Mouse (Mus musculus) liver, adult 2 months (tissue): ENCODE measurements around the gene Slc16a3. TPM values are rescaled to one million over a fixed set of nuclear protein-coding genes. Genes with fewer than 3 reads are reported as not detected.
A peak's percentile ranks its signal among the peaks of the same experiment; 100 is the strongest.

Experiments used
- DNase-seq: peaks from one replicate; pipeline ENCODE4 v3.0.0-alpha.2; 2011; ENCODE audit warnings: low read depth, low spot score; ENCODE audit errors: extremely low read depth
- H3K27ac ChIP-seq: fragments of 200-500 bp; replicated peaks from 2 replicates; pipeline ENCODE4 v1.5.1; 2012; ENCODE audit warnings: low read depth, mild to moderate bottlenecking, control low read depth, inconsistent platforms, low read length; ENCODE audit not compliant: insufficient read depth
- H3K27me3 ChIP-seq: fragments of 200-500 bp; 2 replicates; pipeline ENCODE4 v1.6.1; 2012; ENCODE audit warnings: mild to moderate bottlenecking, moderate library complexity, low read length, inconsistent platforms; ENCODE audit not compliant: control insufficient read depth, insufficient read depth
- H3K36me3 ChIP-seq: fragments of 200-500 bp; 2 replicates; pipeline ENCODE4 v1.6.1; 2012; ENCODE audit warnings: low read length, inconsistent platforms; ENCODE audit not compliant: control insufficient read depth, insufficient read depth
- H3K4me1 ChIP-seq: fragments of 200-500 bp; 2 replicates; pipeline ENCODE4 v1.6.1; 2011; ENCODE audit warnings: low read length; ENCODE audit not compliant: control insufficient read depth, insufficient read depth
- H3K4me3 ChIP-seq: fragments of 200-500 bp; 2 replicates; pipeline ENCODE4 v1.5.1; 2011; ENCODE audit warnings: low read depth, mild to moderate bottlenecking, control low read depth, low read length, moderate library complexity; ENCODE audit not compliant: insufficient read depth
- H3K79me2 ChIP-seq: fragments of 200-500 bp; 2 replicates; pipeline ENCODE4 v1.6.1; 2012; ENCODE audit warnings: inconsistent platforms, mild to moderate bottlenecking, low read length, moderate library complexity; ENCODE audit not compliant: control insufficient read depth, insufficient read depth
- H3K9ac ChIP-seq: fragments of 200-500 bp; 2 replicates; pipeline ENCODE4 v1.6.1; 2012; ENCODE audit warnings: low read depth, mild to moderate bottlenecking, control low read depth, inconsistent platforms, low read length
- CTCF ChIP-seq: fragments of 200-500 bp; IDR thresholded peaks from 2 replicates; pipeline ENCODE4 v1.5.1; 2011; ENCODE audit warnings: low read depth, low read length, control low read depth
- POLR2A ChIP-seq: fragments of 200-500 bp; IDR thresholded peaks from 2 replicates; pipeline ENCODE4 v1.6.1; 2011; ENCODE audit warnings: low read length, control low read depth; ENCODE audit not compliant: insufficient read depth; ENCODE audit errors: extremely low read depth
- WGBS: fragments of 180-500 bp; shearing (Covaris S2); methylation state at CpG from one replicate; pipeline ENCODE4 v1.1.7; 2018; 5-methylcytosine and 5-hydroxymethylcytosine counted together
- polyA plus RNA-seq: library from polyadenylated mRNA; depleted of rRNA; stranded (reverse); fragments of >200 nt; gene quantifications from 2 replicates; pipeline ENCODE4 v1.2.3, GENCODE M21; 2012
- total RNA-seq: library from RNA; depleted of rRNA; stranded (reverse); fragments of >200 nt; gene quantifications from 2 replicates; pipeline ENCODE4 v1.2.3, GENCODE M21; 2014

Slc16a3 gene
- total and polyA plus RNA-seq, 2 experiments: 0.28 to 0.51 TPM

DNA sequence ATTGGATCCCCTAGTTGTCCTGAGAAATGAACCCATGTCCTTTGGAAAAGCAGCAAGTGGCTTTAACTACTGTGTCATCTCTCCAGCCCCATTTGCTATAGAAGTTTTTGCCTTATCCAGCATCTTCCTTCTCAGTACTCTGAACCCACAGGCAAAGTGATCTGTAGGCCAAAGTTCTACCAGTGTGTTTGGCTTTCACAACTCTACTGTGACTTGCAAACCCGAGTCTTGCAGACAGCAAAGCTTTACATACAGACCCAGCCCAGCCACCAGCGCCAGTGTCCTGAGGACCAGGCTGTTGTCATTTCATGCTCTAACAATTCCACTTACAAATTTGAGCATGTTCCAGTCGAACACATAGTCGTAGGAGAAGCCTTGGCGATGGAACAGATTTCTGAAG, 23.0 kb downstream of the Slc16a3 start:
- DNase-seq: peak; percentile 76
- Histone ChIP-seq H3K4me3 (no peak overlapping the region), H3K79me2 (peaks cover 12% of the 10 kb centered on the region; the same call in 1 of the 2 replicates), H3K9ac (no peak overlapping the region), H3K27me3 (no peaks in the 10 kb centered on the region), H3K4me1 (peaks cover 3% of the 10 kb centered on the region; the same call in 1 of the 2 replicates), H3K36me3 (peaks cover 80% of the 10 kb centered on the region), H3K27ac (no peak overlapping the region)
- 53% methylated on average over 5 of the region's 5 CpGs for WGBS
- TF ChIP-seq CTCF: no peak
- TF ChIP-seq POLR2A: no peak

- DNase-seq: peak; percentile 47
- TF ChIP-seq CTCF: no peak
- TF ChIP-seq POLR2A: no peak
- Histone ChIP-seq H3K9ac (no peak overlapping the region), H3K4me3 (no peak overlapping the region), H3K27ac (no peak overlapping the region), H3K4me1 (peaks cover 3% of the 10 kb centered on the region; the same call in 1 of the 2 replicates), H3K79me2 (peaks cover 24% of the 10 kb centered on the region; the same call in 1 of the 2 replicates), H3K36me3 (peaks cover 69% of the 10 kb centered on the region), H3K27me3 (no peaks in the 10 kb centered on the region)
- 39% methylated on average over 6 of the region's 6 CpGs for whole genome bisulfite sequencing
Observed at GRCm38 (mm10) chr11:120973318-120973717, 25.0 kb downstream of the Slc16a3 start.

- Histone ChIP-seq H3K9ac (no peak overlapping the region), H3K4me1 (peaks cover 26% of the 10 kb centered on the region), H3K36me3 (peaks cover 49% of the 10 kb centered on the region), H3K4me3 (no peak overlapping the region), H3K27me3 (no peaks in the 10 kb centered on the region), H3K79me2 (peaks cover 39% of the 10 kb centered on the region; the same call in 1 of the 2 replicates), H3K27ac (no peak overlapping the region)
- WGBS: 63% methylated on average over 8 of the region's 8 CpGs
- TF ChIP-seq CTCF (no peak), POLR2A (no peak)
- DNase-seq: no peak
Observed at GRCm38 (mm10) chr11:120979711-120980426, 31.6 kb downstream of the Slc16a3 start.

GRCm38 (mm10) chr11:120980427-120981035, 32.3 kb downstream of the Slc16a3 start:
- Histone ChIP-seq H3K36me3 (peaks cover 49% of the 10 kb centered on the region), H3K79me2 (peaks cover 41% of the 10 kb centered on the region; the same call in 1 of the 2 replicates), H3K4me3 (no peak overlapping the region), H3K27me3 (no peaks in the 10 kb centered on the region), H3K4me1 (peaks cover 29% of the 10 kb centered on the region), H3K9ac (no peak overlapping the region), H3K27ac (0 out of 2 replicates have a peak overlapping the region, but pooled peaks have one; percentile 41)
- TF ChIP-seq POLR2A (no peak), CTCF (no peak)
- WGBS: 23% methylated on average over 9 of the region's 9 CpGs
- DNase-seq: peak; percentile 85

GRCm38 (mm10) chr11:120981661-120982060, 33.4 kb downstream of the Slc16a3 start:
- H3K4me1 ChIP-seq: peaks cover 35% of the 10 kb centered on the region
- H3K27ac ChIP-seq: no peak overlapping the region
- WGBS: 31% methylated on average over 4 of the region's 4 CpGs

GRCm38 (mm10) chr11:120982459-120982858, 34.2 kb downstream of the Slc16a3 start:
- Histone ChIP-seq H3K36me3 (peaks cover 47% of the 10 kb centered on the region), H3K4me3 (no peak overlapping the region), H3K79me2 (peaks cover 52% of the 10 kb centered on the region), H3K27ac (no peak overlapping the region), H3K9ac (no peak overlapping the region), H3K27me3 (no peaks in the 10 kb centered on the region), H3K4me1 (peaks cover 38% of the 10 kb centered on the region)
- no peak for DNase-seq
- TF ChIP-seq POLR2A: no peak
- no peak for TF ChIP-seq CTCF

More at GRCm38 (mm10) chr11:120981661-120982060, 33.4 kb downstream of the Slc16a3 start:
- peak; percentile 69 for DNase-seq
- TF ChIP-seq CTCF: no peak
- TF ChIP-seq POLR2A: no peak
- peaks cover 51% of the 10 kb centered on the region for H3K79me2 ChIP-seq
- H3K27me3 ChIP-seq: no peaks in the 10 kb centered on the region
- no peak overlapping the region for H3K9ac ChIP-seq
- H3K4me3 ChIP-seq: no peak overlapping the region
- H3K36me3 ChIP-seq: peaks cover 46% of the 10 kb centered on the region
